Mouse (Mus musculus) embryonic facial prominence, embryonic 15.5 days (tissue): ENCODE measurements around the gene Vwc2l. TPM values are rescaled to one million over a fixed set of nuclear protein-coding genes. Genes with fewer than 3 reads are reported as not detected.

Experiments
- ATAC-seq: fragments of 200-750 bp; cut with Nextera tagmentation; 2 replicates; pipeline ENCODE4 v1.8.0; 2017; ENCODE audit warnings: low read depth, moderate TSS enrichment; ENCODE audit not compliant: insufficient number of reproducible peaks, low FRiP score, low TSS enrichment
- H3K27ac ChIP-seq: fragments of 300-500 bp; sonication (generic); replicated peaks from 2 replicates; pipeline ENCODE4 v1.5.1; 2015; ENCODE audit warnings: mild to moderate bottlenecking, inconsistent platforms
- H3K27me3 ChIP-seq: fragments of 300-500 bp; sonication (generic); 2 replicates; pipeline ENCODE4 v1.6.1; 2015; ENCODE audit warnings: inconsistent platforms
- H3K36me3 ChIP-seq: fragments of 300-500 bp; sonication (generic); 2 replicates; pipeline ENCODE4 v1.6.1; 2015; ENCODE audit warnings: mild to moderate bottlenecking, inconsistent platforms
- H3K4me1 ChIP-seq: fragments of 300-500 bp; sonication (generic); 2 replicates; pipeline ENCODE4 v1.6.1; 2015; ENCODE audit warnings: inconsistent platforms
- H3K4me2 ChIP-seq: fragments of 300-500 bp; sonication (generic); replicated peaks from 2 replicates; pipeline ENCODE4 v1.6.1; 2015; ENCODE audit warnings: mild to moderate bottlenecking, inconsistent platforms
- H3K4me3 ChIP-seq: fragments of 300-500 bp; sonication (generic); replicated peaks from 2 replicates; pipeline ENCODE4 v1.5.1; 2015; ENCODE audit warnings: mild to moderate bottlenecking, inconsistent platforms
- H3K9ac ChIP-seq: fragments of 300-500 bp; sonication (generic); 2 replicates; pipeline ENCODE4 v1.6.1; 2015; ENCODE audit warnings: inconsistent platforms
- H3K9me3 ChIP-seq: fragments of 300-500 bp; sonication (generic); replicated peaks from 2 replicates; pipeline ENCODE4 v1.6.1; 2016; ENCODE audit warnings: inconsistent platforms
- WGBS: fragments of 180-500 bp; shearing (Covaris S2); methylation state at CpG from one replicate; pipeline ENCODE4 v1.1.7; 2015; 5-methylcytosine and 5-hydroxymethylcytosine counted together
- polyA plus RNA-seq: library from polyadenylated mRNA; unstranded; fragments of >200 nt; fragmentation: Nextera tagmentation; extraction: Ambion mirVana; gene quantifications from 2 replicates; pipeline ENCODE4 v1.2.1, GENCODE M21; 2015

Vwc2l gene
- polyA plus RNA-seq: 0.04 and 0.08 TPM in 2 replicates

GRCm38 (mm10) chr1:70725655-70726066 lies at the start of gene Vwc2l:
Vwc2l (plus strand) TSS chr1:70725715.
- WGBS: 7% methylated on average over 13 of the region's 13 CpGs
- Histone ChIP-seq H3K9ac (no peak within 1 kb of the TSS), H3K9me3 (no peaks in the 10 kb centered on the region), H3K27ac (no peak within 1 kb of the TSS), H3K4me3 (no peak within 1 kb of the TSS), H3K4me2 (no peak within 1 kb of the TSS), H3K4me1 (no peaks in the 10 kb centered on the region), H3K27me3 (peaks cover 4% of the 10 kb centered on the region; the same call in 1 of the 2 replicates), H3K36me3 (no peaks in the 10 kb centered on the region)
- ATAC-seq: no peak

DNA sequence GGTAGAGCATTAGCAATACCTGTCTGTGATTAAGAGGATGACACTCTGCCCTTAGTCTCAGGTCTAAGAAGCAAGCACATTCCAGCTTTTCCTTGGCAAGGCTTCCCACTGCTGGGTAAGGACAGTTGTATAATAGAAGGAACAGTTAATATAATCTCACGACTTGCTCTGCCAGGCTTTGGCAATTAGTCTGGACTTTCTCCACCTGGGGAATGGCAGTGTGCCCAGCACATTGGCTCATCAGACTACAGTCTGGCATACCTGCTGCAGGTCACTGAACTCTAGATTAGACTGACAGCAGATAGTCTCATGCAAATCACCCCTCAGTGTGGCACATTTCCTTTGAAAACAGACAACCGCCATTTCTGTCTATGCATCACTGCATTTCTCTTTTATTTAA lies 33.0 kb upstream of the Vwc2l start:
- ATAC-seq: no peak
- Histone ChIP-seq H3K27ac (no peak overlapping the region), H3K4me2 (no peak overlapping the region), H3K27me3 (no peaks in the 10 kb centered on the region), H3K9ac (no peak overlapping the region), H3K9me3 (no peaks in the 10 kb centered on the region), H3K4me3 (no peak overlapping the region), H3K4me1 (no peaks in the 10 kb centered on the region), H3K36me3 (no peaks in the 10 kb centered on the region)
- 84% methylated on average over 2 of the region's 2 CpGs for WGBS

GRCm38 (mm10) chr1:70700270-70700669 lies 25.2 kb upstream of the Vwc2l start:
- no peaks in the 10 kb centered on the region for H3K27me3 ChIP-seq
- WGBS: 65% methylated on average over 5 of the region's 5 CpGs
- no peaks in the 10 kb centered on the region for H3K9me3 ChIP-seq
- H3K4me1 ChIP-seq: no peaks in the 10 kb centered on the region
- H3K9ac ChIP-seq: no peak overlapping the region
- H3K36me3 ChIP-seq: no peaks in the 10 kb centered on the region
- no peak for ATAC-seq
- no peak overlapping the region for H3K4me2 ChIP-seq
- no peak overlapping the region for H3K27ac ChIP-seq
- H3K4me3 ChIP-seq: no peak overlapping the region

DNA sequence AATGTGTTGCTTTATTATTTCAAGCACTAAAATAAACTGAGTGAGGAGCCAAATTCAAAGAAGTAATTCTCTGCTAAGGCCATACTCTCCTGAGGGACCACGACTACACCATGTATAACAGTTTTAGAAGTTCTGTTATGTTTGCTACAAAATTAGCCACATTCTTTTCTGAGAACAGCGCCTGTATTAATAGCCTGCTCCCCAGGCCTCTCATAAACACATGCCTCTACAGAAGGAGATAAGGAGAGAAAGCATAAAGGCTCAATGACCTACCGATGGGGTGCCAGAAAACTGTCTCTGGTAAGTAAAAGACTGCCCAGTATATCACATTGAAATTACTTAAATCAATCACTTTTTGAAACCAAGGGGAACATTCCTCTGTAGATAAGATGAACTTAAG lies 21.6 kb upstream of the Vwc2l start:
- Histone ChIP-seq H3K27ac (no peak overlapping the region), H3K9ac (no peak overlapping the region), H3K4me1 (no peaks in the 10 kb centered on the region), H3K36me3 (no peaks in the 10 kb centered on the region), H3K4me3 (no peak overlapping the region), H3K9me3 (no peaks in the 10 kb centered on the region), H3K27me3 (no peaks in the 10 kb centered on the region), H3K4me2 (no peak overlapping the region)
- ATAC-seq: no peak
- 80% methylated on average over 3 of the region's 3 CpGs for WGBS

- Histone ChIP-seq H3K27me3 (no peaks in the 10 kb centered on the region), H3K4me1 (no peaks in the 10 kb centered on the region), H3K9me3 (no peaks in the 10 kb centered on the region), H3K27ac (no peak overlapping the region), H3K36me3 (no peaks in the 10 kb centered on the region), H3K9ac (no peak overlapping the region), H3K4me3 (no peak overlapping the region), H3K4me2 (no peak overlapping the region)
- 77% methylated on average over 3 of the region's 3 CpGs for WGBS
- no peak for ATAC-seq
These were observed 19.7 kb upstream of the Vwc2l start for GRCm38 (mm10) chr1:70705821-70706220.

DNA sequence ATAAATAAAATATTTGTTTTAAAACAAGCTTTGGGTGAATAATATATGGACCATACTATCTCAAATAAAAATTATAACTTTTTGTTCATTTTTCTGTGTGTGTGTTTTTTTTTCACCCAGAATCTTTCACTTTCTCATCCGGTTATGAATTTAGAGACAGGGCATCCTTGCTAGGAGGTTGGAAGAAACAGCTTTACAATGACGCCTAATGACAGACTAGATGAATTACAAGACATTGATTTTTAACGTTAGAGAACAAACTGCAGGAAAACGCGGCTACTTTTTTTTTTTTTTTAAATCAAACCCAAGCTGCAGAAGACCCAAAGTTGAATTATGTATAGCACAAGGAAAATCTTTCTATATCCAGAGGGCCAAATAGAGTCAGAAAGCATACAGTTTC lies 470 bp upstream of the Vwc2l start:
- no peak overlapping the region for H3K9ac ChIP-seq
- H3K9me3 ChIP-seq: no peaks in the 10 kb centered on the region
- H3K27me3 ChIP-seq: peaks cover 4% of the 10 kb centered on the region; the same call in 1 of the 2 replicates
- no peaks in the 10 kb centered on the region for H3K36me3 ChIP-seq
- no peak overlapping the region for H3K4me3 ChIP-seq
- ATAC-seq: no peak
- no peak overlapping the region for H3K4me2 ChIP-seq
- H3K27ac ChIP-seq: no peak overlapping the region
- no peaks in the 10 kb centered on the region for H3K4me1 ChIP-seq
- WGBS: 53% methylated on average over 5 of the region's 5 CpGs

- Histone ChIP-seq H3K27me3 (no peaks in the 10 kb centered on the region), H3K4me2 (no peak overlapping the region), H3K4me3 (no peak overlapping the region), H3K36me3 (no peaks in the 10 kb centered on the region), H3K27ac (no peak overlapping the region), H3K4me1 (no peaks in the 10 kb centered on the region), H3K9ac (no peak overlapping the region), H3K9me3 (no peaks in the 10 kb centered on the region)
- ATAC-seq: no peak
These were observed 61.6 kb downstream of the Vwc2l start for GRCm38 (mm10) chr1:70787146-70787545.

DNA sequence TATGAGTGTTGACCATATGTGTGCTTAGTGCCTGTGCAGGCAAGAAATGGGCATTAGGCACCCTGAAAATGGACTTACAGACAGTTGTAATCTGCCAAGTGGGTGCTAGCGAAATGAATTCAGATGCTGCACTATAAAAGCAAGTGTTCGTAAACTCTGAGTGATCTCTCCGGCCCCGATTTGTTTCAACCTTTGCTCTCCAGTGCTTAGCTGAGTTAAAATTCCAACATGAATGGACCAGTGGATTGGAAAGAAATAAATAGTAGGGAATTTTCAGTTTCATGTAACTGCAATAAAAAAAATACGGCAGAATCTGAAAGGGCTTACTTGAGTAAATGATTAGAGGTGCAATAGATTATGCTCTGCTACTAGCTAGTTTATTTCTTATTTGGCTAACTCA lies 66.1 kb downstream of the Vwc2l start:
- Histone ChIP-seq H3K4me1 (no peaks in the 10 kb centered on the region), H3K4me2 (no peak overlapping the region), H3K9me3 (no peaks in the 10 kb centered on the region), H3K27me3 (no peaks in the 10 kb centered on the region), H3K27ac (no peak overlapping the region), H3K9ac (no peak overlapping the region), H3K36me3 (no peaks in the 10 kb centered on the region), H3K4me3 (no peak overlapping the region)
- no peak for ATAC-seq
- WGBS: 91% methylated on average over 5 of the region's 5 CpGs

GRCm38 (mm10) chr1:70795094-70795493 lies 69.6 kb downstream of the Vwc2l start:
- Histone ChIP-seq H3K27me3 (no peaks in the 10 kb centered on the region), H3K9ac (no peak overlapping the region), H3K9me3 (no peaks in the 10 kb centered on the region), H3K4me3 (no peak overlapping the region), H3K36me3 (no peaks in the 10 kb centered on the region), H3K4me1 (no peaks in the 10 kb centered on the region), H3K4me2 (no peak overlapping the region), H3K27ac (no peak overlapping the region)
- 75% methylated on average over 4 of the region's 4 CpGs for WGBS
- ATAC-seq: no peak

DNA sequence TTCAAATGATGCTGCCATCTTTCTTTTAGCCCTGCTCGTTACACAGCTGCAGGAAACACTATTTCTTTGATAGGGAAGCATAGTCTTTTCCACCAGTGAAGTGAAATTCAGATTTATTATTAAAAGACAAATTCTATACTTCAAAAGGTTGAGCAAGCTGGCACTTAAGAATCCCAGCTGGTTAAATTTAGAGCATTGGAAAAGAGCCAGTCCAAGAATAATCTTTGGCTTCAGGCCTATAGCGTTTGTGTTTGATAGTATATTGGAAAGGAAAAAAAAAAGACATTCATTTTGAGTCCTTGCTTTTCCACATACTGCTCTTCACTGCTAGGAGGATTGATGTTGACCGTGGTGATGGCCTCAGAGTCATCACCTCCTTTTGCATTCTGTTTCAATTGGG lies 77.9 kb downstream of the Vwc2l start:
- Histone ChIP-seq H3K4me3 (no peak overlapping the region), H3K27me3 (no peaks in the 10 kb centered on the region), H3K9ac (no peak overlapping the region), H3K27ac (no peak overlapping the region), H3K9me3 (no peaks in the 10 kb centered on the region), H3K4me2 (no peak overlapping the region), H3K36me3 (no peaks in the 10 kb centered on the region), H3K4me1 (no peaks in the 10 kb centered on the region)
- WGBS: 62% methylated on average over 3 of the region's 3 CpGs
- ATAC-seq: no peak

GRCm38 (mm10) chr1:70823111-70823510 lies 97.6 kb downstream of the Vwc2l start:
- no peak overlapping the region for H3K9ac ChIP-seq
- H3K4me1 ChIP-seq: no peaks in the 10 kb centered on the region
- no peak overlapping the region for H3K27ac ChIP-seq
- H3K4me3 ChIP-seq: no peak overlapping the region
- WGBS: 38% methylated on average over 2 of the region's 2 CpGs
- no peak for ATAC-seq
- no peaks in the 10 kb centered on the region for H3K36me3 ChIP-seq
- no peak overlapping the region for H3K4me2 ChIP-seq
- no peaks in the 10 kb centered on the region for H3K27me3 ChIP-seq
- no peaks in the 10 kb centered on the region for H3K9me3 ChIP-seq

GRCm38 (mm10) chr1:70833262-70833661 lies 107.7 kb downstream of the Vwc2l start:
- Histone ChIP-seq H3K9ac (no peak overlapping the region), H3K4me2 (no peak overlapping the region)
- 77% methylated on average over 3 of the region's 3 CpGs for WGBS

More at GRCm38 (mm10) chr1:70833262-70833661, 107.7 kb downstream of the Vwc2l start:
- H3K9me3 ChIP-seq: no peaks in the 10 kb centered on the region
- H3K27ac ChIP-seq: no peak overlapping the region
- no peak overlapping the region for H3K4me3 ChIP-seq
- no peaks in the 10 kb centered on the region for H3K36me3 ChIP-seq
- H3K4me1 ChIP-seq: no peaks in the 10 kb centered on the region
- no peaks in the 10 kb centered on the region for H3K27me3 ChIP-seq
- ATAC-seq: no peak
